Mouse (Mus musculus) intestine, embryonic 14.5 days (tissue): ENCODE data around the gene Map3k6. TPM values are rescaled to one million over a fixed set of nuclear protein-coding genes. Genes with fewer than 3 reads are reported as not detected.

Source experiments
- ATAC-seq: fragments of 200-750 bp; cut with Nextera tagmentation; replicated peaks from 2 replicates; pipeline ENCODE4 v1.8.0; 2017; ENCODE audit warnings: low read depth, moderate number of reproducible peaks, moderate TSS enrichment, moderate library complexity; ENCODE audit not compliant: low FRiP score, low TSS enrichment
- DNase-seq: peaks from one replicate; pipeline ENCODE4 v3.0.0-alpha.2; 2018; ENCODE audit warnings: low spot score
- H3K27ac ChIP-seq: fragments of 300-500 bp; sonication (generic); 2 replicates; pipeline ENCODE4 v1.5.1; 2014; ENCODE audit warnings: low read depth, mild to moderate bottlenecking, control low read depth
- H3K27me3 ChIP-seq: fragments of 300-500 bp; sonication (generic); replicated peaks from 2 replicates; pipeline ENCODE4 v1.6.1; 2014; ENCODE audit warnings: low read length, control low read depth; ENCODE audit not compliant: control insufficient read depth, insufficient read depth
- H3K36me3 ChIP-seq: fragments of 300-500 bp; sonication (generic); 2 replicates; pipeline ENCODE4 v1.6.1; 2014; ENCODE audit warnings: low read length, control low read depth; ENCODE audit not compliant: control insufficient read depth, insufficient read depth
- H3K4me1 ChIP-seq: fragments of 300-500 bp; sonication (generic); replicated peaks from 2 replicates; pipeline ENCODE4 v1.6.1; 2014; ENCODE audit warnings: low read length, control low read depth, mixed read lengths; ENCODE audit not compliant: control insufficient read depth, insufficient read depth
- H3K4me2 ChIP-seq: fragments of 300-500 bp; sonication (generic); 2 replicates; pipeline ENCODE4 v1.6.1; 2014; ENCODE audit warnings: low read length
- H3K4me3 ChIP-seq: fragments of 300-500 bp; sonication (generic); 2 replicates; pipeline ENCODE4 v1.5.1; 2014; ENCODE audit warnings: low read depth, low read length, control low read depth, mixed read lengths
- H3K9ac ChIP-seq: fragments of 300-500 bp; sonication (generic); 2 replicates; pipeline ENCODE4 v1.6.1; 2014; ENCODE audit warnings: mild to moderate bottlenecking, low read length
- H3K9me3 ChIP-seq: fragments of 300-500 bp; sonication (generic); 2 replicates; pipeline ENCODE4 v1.6.1; 2016; ENCODE audit warnings: low read length, control low read depth; ENCODE audit not compliant: control insufficient read depth
- WGBS: fragments of 180-500 bp; shearing (Covaris S2); extraction: QIAGEN DNeasy Blood & Tissue Kit; methylation state at CpG from one replicate; pipeline ENCODE4 v1.1.7; 2014; 5-methylcytosine and 5-hydroxymethylcytosine counted together
- polyA plus RNA-seq: library from polyadenylated mRNA; unstranded; fragments of >200 nt; fragmentation: Nextera tagmentation; extraction: Ambion mirVana; gene quantifications from 2 replicates; pipeline ENCODE4 v1.2.1, GENCODE M21; 2014

Gene Map3k6
- 2.8 and 3.2 TPM in 2 replicates for polyA plus RNA-seq

- peak within 1 kb of the TSS; percentile 61 for H3K4me3 ChIP-seq
- H3K4me1 ChIP-seq = peaks cover 11% of the 10 kb centered on the region; the same call in 1 of the 2 replicates
- H3K9ac ChIP-seq = peak within 1 kb of the TSS; percentile 62
- no peaks in the 10 kb centered on the region for H3K9me3 ChIP-seq
- peak within 1 kb of the TSS; percentile 54; the same call in 1 of the 2 replicates for H3K27ac ChIP-seq
- peak within 1 kb of the TSS; percentile 90 for H3K4me2 ChIP-seq
- no peaks in the 10 kb centered on the region for H3K36me3 ChIP-seq
- ATAC-seq (peak; percentile 61), DNase-seq (peak; percentile 82)
- H3K27me3 ChIP-seq = peaks cover 9% of the 10 kb centered on the region; the same call in 1 of the 2 replicates
- WGBS = 5% methylated on average over 16 of the region's 16 CpGs
These were observed at the start of gene Map3k6 for GRCm38 (mm10) chr4:133240490-133240921. Gene Map3k6, plus strand, starts transcription at chr4:133240818.

GRCm38 (mm10) chr4:133194482-133194881, 46.1 kb upstream of the Map3k6 start:
- Histone ChIP-seq H3K4me3 (no peak overlapping the region), H3K27ac (no peak overlapping the region), H3K9me3 (no peaks in the 10 kb centered on the region), H3K9ac (no peak overlapping the region), H3K36me3 (peaks cover 74% of the 10 kb centered on the region), H3K4me1 (peaks cover 30% of the 10 kb centered on the region), H3K4me2 (no peak overlapping the region), H3K27me3 (no peaks in the 10 kb centered on the region)
- DNase-seq (no peak), ATAC-seq (no peak)
- WGBS = 85% methylated on average over 11 of the region's 11 CpGs

GRCm38 (mm10) chr4:133195014-133195413, 45.6 kb upstream of the Map3k6 start:
- no peak for DNase-seq
- peaks cover 68% of the 10 kb centered on the region for H3K36me3 ChIP-seq
- WGBS = 53% methylated on average over 4 of the region's 4 CpGs
- H3K4me1 ChIP-seq = peaks cover 35% of the 10 kb centered on the region
- no peak for ATAC-seq
- H3K4me3 ChIP-seq = no peak overlapping the region
- no peaks in the 10 kb centered on the region for H3K9me3 ChIP-seq
- H3K27me3 ChIP-seq = no peaks in the 10 kb centered on the region
- no peak overlapping the region for H3K4me2 ChIP-seq
- H3K9ac ChIP-seq = no peak overlapping the region
- no peak overlapping the region for H3K27ac ChIP-seq

GRCm38 (mm10) chr4:133196136-133196535, 44.5 kb upstream of the Map3k6 start:
- Histone ChIP-seq H3K9ac (no peak overlapping the region), H3K4me2 (no peak overlapping the region), H3K4me3 (no peak overlapping the region), H3K9me3 (no peaks in the 10 kb centered on the region), H3K27me3 (no peaks in the 10 kb centered on the region), H3K4me1 (peaks cover 47% of the 10 kb centered on the region), H3K27ac (no peak overlapping the region), H3K36me3 (peaks cover 57% of the 10 kb centered on the region)
- DNase-seq (no peak), ATAC-seq (no peak)
- 95% methylated on average over 2 of the region's 2 CpGs for WGBS

- DNase-seq (no peak), ATAC-seq (no peak)
- WGBS = 39% methylated on average over 7 of the region's 7 CpGs
- H3K4me1 ChIP-seq = peaks cover 50% of the 10 kb centered on the region
- H3K36me3 ChIP-seq = peaks cover 50% of the 10 kb centered on the region
- H3K4me2 ChIP-seq = no peak overlapping the region
- H3K9ac ChIP-seq = 0 out of 2 replicates have a peak overlapping the region, but pooled peaks have one; percentile 2
- H3K4me3 ChIP-seq = no peak overlapping the region
- H3K27ac ChIP-seq = peak overlapping the region; percentile 77
- no peaks in the 10 kb centered on the region for H3K27me3 ChIP-seq
- H3K9me3 ChIP-seq = no peaks in the 10 kb centered on the region
These were observed 43.8 kb upstream of the Map3k6 start for GRCm38 (mm10) chr4:133196852-133197251.

- Histone ChIP-seq H3K36me3 (peaks cover 45% of the 10 kb centered on the region), H3K4me1 (peaks cover 50% of the 10 kb centered on the region), H3K27me3 (no peaks in the 10 kb centered on the region), H3K4me2 (no peak overlapping the region), H3K27ac (peak overlapping the region; percentile 77), H3K9ac (peak overlapping the region; percentile 25; the same call in 1 of the 2 replicates), H3K4me3 (no peak overlapping the region), H3K9me3 (no peaks in the 10 kb centered on the region)
- ATAC-seq = no peak
- no peak for DNase-seq
- 26% methylated on average over 5 of the region's 5 CpGs for WGBS
These were observed 43.3 kb upstream of the Map3k6 start for GRCm38 (mm10) chr4:133197355-133197754.

- WGBS = 20% methylated on average over 13 of the region's 13 CpGs
- Histone ChIP-seq H3K36me3 (peaks cover 40% of the 10 kb centered on the region), H3K4me1 (peaks cover 50% of the 10 kb centered on the region), H3K4me3 (no peak overlapping the region), H3K4me2 (no peak overlapping the region), H3K27ac (peak overlapping the region; percentile 77), H3K9me3 (no peaks in the 10 kb centered on the region), H3K27me3 (no peaks in the 10 kb centered on the region), H3K9ac (peak overlapping the region; percentile 25; the same call in 1 of the 2 replicates)
- DNase-seq (peak; percentile 71), ATAC-seq (0 out of 2 replicates have a peak, but pooled peaks have one; percentile 13)
These were observed 42.8 kb upstream of the Map3k6 start for GRCm38 (mm10) chr4:133197801-133198286.

- no peak for ATAC-seq
- H3K4me2 ChIP-seq = no peak overlapping the region
- peaks cover 50% of the 10 kb centered on the region for H3K4me1 ChIP-seq
- H3K27ac ChIP-seq = peak overlapping the region; percentile 77
- no peak overlapping the region for H3K9ac ChIP-seq
- no peaks in the 10 kb centered on the region for H3K27me3 ChIP-seq
- no peak for DNase-seq
- WGBS = 20% methylated on average over 19 of the region's 19 CpGs
- no peak overlapping the region for H3K4me3 ChIP-seq
- H3K9me3 ChIP-seq = no peaks in the 10 kb centered on the region
- H3K36me3 ChIP-seq = peaks cover 33% of the 10 kb centered on the region
These were observed 42.1 kb upstream of the Map3k6 start for GRCm38 (mm10) chr4:133198337-133199180.
